Mouse (Mus musculus): ENCODE data around the gene Pparg.

GRCm38 (mm10) chr6:115528372-115528771 is 167.6 kb downstream of the Pparg start:
- no peak for TF ChIP-seq CTCF (IDR thresholded peaks at IDR 0.05; ENCODE audit: extremely low read depth, insufficient read depth, low read length)
- TF ChIP-seq POLR2A (IDR thresholded peaks at IDR 0.05; ENCODE audit: extremely low read depth, insufficient read depth, low read length), result no peak
